Mouse (Mus musculus) ZHBTc4 (cell line): ENCODE data around the gene Wbp4.
"Not testable (repeated sequence)": the region's sequence is repeated elsewhere in the genome, so short reads cannot be mapped to it uniquely, and the experiment has no call there.

Source experiments
- DNase-seq: peaks from one replicate; pipeline ENCODE4 v3.0.0-alpha.2; 2011; ENCODE audit warnings: low read depth, low spot score

The Wbp4 gene

DNA sequence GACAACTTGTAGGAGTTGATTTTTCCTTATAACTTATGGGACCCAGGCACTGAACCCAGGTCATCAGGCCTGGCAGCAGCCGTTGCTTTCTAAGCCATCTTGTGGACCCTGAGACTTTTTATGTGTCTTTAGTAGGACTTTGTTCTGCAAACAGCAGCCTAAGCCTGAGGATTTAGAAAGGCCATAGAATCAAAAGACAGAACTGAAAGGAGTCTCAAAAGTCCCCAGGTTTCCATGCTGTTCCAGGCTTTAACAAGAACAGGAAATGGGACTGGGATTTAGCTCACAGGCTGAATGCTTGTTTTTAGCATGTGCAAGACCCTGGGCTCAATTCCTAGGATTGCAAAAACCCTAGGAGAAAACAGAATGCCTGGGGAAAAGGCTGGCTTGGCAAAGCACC, 26.5 kb upstream of the Wbp4 start:
- no peak for DNase-seq

DNA sequence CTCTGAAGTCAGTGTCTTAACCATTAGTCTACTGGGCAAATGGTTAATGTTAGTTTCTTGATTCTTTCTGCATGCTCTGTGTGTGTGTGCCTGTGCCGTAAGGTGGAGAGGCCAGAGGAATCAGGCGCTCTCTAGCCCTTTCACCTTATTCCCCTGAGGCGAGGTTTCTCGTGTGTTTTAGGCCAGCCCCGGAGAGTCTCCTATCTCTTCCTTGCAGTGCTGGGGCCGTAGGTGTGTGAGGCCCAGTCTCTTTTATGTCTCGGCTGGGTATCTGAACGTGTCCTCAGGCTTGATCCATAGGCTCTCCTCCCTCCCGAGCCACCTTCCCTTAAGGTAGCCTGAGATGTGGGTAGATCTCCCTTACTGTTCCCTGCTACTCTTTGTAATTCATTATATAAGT, 24.9 kb upstream of the Wbp4 start:
- DNase-seq = no peak

DNA sequence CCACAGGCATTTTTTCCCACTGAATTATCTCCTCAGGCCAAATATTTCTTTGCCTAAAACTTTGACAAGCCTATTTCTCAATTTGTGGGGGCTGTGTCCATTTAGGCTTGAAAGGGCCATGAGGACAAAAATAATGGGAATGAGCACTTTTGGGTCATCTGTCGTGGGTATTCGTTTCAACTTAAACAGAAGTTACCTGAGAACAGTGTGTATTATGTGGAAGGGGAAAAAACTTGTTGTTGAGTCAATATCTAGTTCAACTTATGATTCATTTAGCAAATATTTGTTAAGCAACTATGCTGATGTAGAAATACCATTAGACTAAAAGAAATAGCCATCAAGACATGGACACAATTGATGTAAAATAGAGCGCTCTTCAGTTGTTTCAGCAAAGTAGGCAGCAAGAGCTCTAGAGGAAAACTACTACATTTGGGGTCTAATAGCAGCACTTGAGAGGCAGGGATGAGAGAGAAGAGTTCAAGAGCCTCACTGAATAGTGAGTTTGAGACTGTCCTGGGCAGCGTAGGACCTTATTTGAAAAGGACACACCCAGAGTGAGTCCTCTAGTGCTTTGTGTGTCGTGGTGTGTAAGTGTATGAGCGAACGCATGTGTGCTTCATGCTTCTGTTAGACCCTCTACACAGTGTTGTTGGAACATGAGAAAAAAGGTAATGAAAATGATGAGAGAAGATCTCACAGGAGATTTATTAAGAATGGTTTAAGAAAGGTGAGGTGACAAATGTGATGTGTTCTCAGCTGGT, 23.1 kb upstream of the Wbp4 start:
- DNase-seq = no peak

DNA sequence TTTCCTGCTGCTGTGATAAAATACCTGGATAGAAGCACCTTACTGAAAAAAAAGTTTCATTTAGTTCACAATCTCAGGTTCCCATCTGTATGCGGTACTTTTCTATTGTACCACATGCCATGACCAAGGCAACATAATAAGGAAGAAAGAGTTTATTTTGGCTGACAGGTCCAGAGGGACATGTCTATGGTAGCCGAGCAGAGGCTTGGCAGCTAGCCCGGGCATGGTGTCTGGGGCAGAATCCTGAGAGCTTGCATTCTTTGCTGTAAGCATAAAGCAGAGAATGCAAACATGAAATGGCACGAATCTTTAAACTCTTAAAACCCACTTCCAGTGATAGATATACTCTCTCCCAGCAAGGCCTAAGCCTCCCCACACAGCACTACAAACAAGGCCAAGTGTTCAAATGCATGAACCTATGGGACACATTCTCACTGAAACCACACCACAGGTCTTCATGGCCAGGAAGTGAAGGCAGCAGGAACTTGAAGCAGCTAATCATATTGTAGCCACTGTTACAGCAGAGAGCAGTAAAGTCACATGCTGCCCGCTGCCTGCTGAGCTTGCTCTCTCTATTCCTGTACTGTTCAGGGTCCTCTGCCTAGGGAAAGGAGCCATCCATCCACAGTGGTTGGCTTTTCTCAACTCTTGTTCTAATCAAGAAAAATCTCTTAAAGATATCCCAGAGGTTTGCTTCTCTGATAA, 22.2 kb upstream of the Wbp4 start:
- no peak for DNase-seq

DNA sequence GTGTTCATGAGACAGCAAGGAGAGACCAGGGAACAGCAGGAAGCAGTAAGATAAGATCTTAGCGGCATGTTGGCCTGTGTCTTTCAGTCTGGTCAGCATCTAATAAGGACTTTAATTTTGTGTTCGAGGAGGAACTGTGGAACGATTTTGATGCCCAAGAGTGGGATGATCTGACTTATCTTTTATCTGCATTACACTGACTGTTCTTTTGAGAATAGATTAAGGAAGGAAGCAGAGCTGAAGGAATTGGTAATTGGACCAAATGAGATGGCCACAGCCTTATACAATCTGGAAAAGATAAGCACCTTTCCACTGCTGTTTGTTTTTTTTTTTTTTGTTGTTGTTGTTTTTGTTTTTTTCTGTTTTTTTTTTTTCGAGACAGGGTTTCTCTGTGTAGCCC, 19.4 kb upstream of the Wbp4 start:
- no peak for DNase-seq

DNA sequence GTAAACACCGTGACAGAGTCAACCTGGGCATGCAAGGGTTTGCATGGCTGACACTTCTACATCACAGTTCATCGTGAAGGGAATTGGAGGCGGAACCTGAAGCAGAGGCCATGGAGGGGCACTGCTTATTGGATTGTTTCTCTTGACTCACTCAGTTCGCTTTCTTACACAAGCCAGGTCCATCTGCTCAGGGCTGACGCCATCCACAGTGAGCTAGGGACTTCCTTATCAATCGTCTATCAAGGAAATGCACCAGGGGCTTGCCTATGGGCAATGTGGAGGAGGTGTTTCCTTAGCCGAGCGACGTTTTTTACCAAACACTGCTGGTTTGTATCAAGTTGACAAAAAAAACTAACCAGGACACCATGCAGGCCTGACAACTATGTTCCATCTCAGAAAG, 18.0 kb upstream of the Wbp4 start:
- DNase-seq = no peak

DNA sequence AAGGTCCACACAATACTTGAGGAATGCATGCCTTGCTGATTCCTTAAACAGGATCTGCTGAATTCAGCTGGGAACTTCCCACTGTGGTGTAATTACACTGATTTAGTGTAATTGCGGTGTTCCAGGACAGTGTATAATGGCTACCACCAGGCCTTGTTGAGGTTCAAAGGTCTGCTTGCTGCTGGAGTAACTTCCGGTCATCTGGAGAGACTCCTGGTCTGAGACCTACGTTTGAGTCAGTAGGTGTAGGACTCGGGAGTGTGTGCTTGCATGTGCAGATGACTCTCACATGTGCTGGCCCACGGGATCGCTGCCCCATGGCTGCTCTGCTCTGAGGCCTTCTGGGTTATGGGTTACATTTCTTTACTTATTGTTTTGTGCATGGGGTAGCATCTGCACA, 13.0 kb upstream of the Wbp4 start:
- no peak for DNase-seq

DNA sequence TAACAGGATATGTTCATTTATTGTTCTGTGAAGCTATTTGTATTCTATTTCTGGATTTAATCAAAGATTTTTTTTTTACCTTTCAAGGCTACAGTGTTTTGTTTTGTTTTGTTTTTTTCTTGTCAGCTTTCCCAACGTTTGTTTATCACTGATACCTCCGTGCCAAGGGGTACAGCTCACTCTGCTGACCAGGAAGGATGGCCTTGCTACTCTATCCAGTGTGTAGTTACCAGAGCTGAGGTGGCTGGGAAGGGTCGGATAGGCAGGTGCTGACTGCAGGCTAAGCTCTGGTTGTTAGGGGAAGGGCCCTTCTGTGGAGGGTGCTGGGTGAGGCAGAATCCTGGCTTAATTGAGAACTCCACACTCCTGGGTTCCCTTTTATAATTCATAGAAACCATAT, 8.9 kb upstream of the Wbp4 start:
- DNase-seq = no peak

DNA sequence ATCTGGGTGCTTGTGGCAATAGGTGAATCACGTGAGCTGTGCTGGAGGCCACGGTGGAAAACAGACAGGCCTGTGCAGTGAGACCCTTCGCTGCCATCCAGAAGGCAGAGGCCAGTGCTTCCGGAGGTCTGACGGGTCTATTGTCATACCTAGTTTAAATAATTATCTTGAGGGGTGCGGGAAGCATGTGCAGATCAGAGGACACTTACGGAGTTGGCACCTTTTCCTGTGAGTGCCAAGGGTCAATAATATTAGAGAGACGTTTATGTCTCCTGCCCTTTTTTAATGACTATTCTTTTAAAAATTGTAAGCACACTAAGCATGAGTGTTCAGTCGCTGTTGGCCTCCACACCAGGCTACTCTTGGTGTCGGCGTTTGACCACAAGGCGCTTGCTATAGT, 7.8 kb upstream of the Wbp4 start:
- DNase-seq = no peak

DNA sequence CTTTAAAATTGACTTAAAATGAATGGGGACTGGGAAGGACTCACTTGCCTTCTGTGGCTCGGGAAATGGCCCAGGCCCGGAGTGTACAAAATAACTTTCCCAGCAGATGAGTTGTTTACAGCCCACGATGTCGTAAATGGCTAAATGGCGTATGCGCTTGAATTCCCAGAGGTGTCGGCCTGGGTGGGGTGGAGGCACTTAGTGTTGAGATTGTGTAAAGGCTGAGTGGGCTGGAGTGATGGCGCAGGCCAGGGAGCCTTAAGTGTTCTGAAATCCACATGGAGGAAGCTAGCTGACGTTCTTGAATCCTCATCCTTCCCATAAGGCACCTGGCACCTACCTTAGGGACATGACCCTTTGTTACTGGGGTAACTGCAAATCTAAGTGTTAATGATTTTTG, 7.2 kb upstream of the Wbp4 start:
- DNase-seq = no peak

DNA sequence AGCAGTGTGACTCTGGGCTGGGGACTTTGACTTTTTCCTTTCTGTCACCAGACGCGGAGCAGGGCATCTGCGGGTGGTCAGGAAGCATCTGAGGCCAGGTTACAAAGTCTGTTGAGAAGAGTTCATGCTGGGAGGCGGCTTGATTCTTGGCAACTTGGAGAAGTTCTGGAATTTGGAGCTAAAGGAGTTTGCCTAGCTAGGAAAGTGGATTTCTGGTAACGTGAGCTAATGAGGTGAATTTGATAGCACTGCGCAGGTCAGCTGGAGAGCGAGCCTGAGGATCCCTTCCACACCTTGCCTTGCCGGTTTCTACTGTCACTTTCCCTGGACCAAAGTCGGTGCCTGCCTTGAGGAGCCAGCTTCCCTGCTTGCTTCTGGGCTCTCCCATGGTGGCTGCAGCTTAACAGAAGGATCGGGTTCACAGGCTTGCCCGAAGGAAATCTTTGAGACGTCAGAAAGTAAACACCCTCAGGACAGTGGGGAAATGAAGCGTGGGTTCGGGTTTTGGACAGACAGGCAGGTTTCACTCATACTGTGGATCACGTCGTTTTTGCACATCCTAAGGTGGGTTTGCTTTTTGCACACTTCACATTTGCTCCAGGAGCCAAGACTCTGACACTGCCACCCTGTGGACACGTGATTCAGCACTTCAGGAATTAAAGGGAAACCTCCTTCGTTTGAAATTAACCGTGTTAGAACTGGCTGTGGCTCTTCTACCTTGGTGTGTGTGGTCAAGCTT, 5.8 kb upstream of the Wbp4 start:
- peak; percentile 26 for DNase-seq

DNA sequence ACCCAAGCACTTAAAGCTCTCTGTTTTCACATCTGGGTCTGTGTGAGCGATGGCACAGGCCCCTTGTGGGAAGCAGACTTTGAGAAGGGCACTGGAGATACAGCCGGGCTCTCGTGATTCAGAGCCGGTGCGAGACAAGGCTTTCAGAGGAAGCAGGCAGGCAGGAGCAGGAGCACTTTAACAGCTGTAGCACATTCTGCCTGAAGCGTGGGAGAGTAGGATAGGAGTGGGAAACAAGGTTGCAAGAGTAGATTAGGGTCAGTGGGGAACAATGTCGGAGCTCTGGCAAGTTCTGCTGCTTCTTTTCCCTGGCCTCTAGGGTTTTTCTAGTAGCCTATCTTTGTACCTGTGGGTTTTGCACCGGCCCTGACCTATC, 5.3 kb upstream of the Wbp4 start:
- DNase-seq = no peak

DNA sequence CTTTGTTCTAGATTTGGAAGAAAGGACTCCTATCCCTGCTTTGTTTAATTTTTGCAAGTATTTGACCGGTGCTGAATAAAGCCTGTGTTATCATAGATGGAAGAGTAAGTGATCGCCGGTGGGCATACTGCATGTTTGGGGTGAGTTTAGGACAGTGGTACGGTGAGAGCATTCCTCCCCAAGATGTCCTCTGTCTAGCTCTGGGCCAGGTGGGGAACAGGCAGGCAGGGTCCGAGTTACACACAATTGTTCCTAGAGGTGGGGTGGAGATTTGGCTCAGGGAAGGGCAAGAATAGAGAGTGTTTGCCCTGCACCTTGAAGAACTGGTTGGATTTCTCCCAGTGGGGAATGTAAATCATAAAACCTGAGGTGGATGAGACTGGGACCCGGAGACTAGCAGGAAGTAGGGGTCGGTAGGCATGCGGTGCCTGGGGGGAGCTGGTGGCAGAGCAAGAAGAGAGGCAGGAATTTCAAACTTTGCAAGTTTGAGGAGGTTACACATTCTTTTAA, 2.3 kb upstream of the Wbp4 start:
- DNase-seq = no peak

DNA sequence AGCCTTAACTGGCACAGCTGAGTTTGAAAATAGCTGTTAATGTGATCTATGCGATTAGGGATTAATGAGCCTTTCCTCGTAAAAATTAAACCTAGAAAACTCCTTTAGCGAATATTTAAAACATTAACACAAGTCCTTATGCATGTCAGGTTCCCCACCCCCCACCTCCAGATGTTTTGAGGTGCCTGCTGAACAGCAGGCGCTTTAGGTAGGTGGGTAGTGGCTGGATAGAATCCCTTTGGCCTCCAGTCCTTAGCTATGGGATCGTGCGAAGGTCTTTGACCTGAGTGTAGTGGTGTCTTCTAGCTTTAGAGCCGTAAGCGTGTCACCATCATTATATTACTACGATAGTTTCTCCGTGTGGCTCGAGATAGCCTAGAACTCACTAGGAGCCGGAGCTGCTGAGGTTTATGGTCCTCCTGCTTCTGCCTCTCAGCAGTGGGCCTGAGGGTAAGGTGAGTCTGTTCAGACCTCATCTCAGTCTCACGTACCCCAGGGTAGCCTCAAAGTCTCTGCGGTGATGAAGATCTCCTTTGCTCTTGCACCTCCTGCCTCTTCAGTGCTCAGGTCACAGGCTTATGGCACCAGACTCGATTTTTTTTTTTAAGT, 1.5 kb upstream of the Wbp4 start:
- DNase-seq = no peak

DNA sequence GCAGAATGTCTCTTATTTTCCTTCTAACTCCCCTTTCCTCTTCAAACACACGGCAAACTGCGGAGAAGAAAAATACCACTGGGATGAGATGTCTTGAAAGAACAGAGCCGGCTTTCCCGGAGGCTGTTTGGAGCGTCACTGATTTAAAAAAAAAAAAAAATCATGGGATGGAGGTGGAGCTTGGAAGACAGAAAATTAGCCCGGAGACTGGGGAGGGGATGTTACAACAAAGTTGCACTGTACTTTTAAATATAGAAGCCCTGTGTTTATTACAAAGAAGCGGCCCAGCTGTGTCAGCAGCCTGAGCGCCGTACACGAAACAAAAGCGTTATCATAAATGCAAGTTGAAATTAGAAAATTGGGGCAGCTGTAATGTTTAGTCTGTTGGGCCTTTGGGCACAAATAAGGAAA, 936 bp upstream of the Wbp4 start:
- DNase-seq = no peak

DNA sequence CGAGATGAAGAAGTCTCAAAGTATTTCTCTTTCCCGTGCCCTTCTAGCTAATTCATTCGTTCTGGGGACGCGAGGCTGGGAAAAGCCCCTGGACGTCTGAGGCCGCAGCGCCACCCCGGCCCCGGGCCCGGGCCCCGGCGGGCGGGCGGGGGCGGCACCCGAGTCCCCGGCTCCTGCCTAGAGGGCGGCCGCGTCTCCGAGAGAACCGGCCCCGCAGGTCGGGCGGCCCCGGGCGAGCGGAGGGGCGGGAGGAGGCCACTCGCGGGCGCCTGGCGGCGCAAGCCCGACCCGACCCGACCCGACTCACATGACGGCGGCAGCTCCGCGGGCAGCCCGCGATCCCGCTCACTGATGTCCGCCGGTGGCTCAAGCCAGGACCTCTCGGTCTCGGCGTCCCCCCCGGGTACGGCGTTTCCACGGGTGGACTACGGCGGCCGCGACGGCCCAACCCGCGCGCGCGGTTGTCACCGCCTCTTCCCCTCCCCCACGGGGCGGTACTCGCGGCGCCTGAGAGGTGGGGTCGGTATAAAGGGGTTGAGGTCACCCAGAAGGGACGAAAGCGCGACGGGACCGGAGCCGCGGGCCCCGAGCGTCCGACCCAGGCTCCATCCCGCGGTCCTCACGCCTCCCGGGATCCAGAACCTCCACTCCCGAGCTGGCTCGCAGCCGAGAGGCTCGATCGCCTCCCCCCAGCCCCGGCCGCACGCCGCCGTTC, 539 bp downstream of the Wbp4 start, which contains the start of gene Elf1:
Gene Elf1 (plus strand): TSS at position 571 of the 715 bp plus-strand sequence.
- peak; percentile 86 for DNase-seq

DNA sequence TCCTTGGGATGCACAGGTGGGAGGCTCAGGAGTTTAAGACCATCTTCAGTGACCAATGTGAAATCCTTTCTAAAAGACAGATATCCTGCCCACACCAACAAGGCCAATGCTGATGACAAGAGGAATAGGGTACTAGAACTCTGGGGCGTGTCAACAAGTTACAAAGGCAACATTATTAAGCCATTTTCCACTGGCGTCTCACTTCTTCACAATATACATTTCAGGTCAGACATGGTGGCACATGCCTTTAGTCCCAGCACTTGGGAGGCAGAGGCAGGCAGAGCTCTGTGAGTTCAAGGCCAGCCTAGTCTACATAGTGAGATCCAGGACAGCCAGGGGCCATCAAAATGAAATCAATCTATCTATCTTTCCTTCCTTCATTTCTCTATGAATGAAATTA, 7.9 kb downstream of the Wbp4 start:
- DNase-seq = no peak

DNA sequence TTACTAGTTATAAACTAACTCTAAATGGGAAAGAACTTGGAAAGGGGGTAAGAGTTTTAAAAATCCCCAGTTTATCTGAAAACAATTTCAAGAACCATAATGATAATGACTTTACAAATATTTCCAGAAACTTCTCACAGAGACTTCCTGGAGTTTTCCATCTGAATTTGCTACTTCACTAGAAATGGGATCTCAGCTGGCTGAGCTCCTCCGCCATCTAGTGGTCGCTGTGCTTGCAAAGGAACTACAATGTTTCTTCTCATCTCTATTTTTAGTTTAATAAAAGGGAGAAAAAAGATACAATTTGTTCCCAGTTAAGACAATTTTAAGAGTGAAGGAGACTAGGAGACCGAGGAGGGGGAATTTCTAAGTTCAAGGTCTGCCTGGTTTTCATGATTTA, 13.7 kb downstream of the Wbp4 start:
- DNase-seq = peak; percentile 29

DNA sequence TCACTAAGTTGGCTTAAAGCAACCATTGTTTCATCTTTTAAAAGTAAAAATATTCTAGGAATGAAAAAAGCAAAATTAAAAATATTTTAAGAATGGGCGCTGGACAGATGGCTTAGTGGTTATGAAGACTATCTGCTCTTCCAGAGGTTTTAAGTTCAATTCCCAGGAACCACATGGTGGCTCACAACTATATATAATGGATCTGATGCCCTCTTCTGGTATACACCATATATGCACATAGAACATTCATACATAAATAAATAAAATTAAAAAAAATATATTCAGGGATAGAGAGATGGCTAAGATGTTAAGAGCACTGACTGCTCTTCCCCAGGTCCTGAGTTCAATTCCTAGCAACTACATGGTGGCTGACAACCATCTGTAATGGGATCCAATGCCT, 15.7 kb downstream of the Wbp4 start:
- no peak for DNase-seq

DNA sequence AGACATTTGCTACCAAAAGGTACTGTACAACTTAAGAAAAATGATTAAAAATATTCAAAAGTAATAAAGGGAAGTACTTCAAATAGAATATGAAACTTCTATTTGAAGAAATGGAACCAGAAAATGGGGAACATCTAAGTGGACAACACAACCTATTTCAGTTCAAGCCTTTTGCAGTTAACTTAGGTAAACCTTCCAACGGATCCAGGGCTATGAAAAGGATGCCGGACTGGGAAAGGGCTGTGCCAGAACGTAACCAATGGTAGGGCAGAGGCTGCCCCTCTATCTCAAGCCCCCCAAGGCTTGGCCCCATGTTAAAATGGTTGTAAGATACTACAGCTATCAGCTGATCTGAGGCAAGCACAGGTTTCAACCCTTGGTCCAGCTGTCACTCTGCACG, 20.3 kb downstream of the Wbp4 start:
- no peak for DNase-seq

DNA sequence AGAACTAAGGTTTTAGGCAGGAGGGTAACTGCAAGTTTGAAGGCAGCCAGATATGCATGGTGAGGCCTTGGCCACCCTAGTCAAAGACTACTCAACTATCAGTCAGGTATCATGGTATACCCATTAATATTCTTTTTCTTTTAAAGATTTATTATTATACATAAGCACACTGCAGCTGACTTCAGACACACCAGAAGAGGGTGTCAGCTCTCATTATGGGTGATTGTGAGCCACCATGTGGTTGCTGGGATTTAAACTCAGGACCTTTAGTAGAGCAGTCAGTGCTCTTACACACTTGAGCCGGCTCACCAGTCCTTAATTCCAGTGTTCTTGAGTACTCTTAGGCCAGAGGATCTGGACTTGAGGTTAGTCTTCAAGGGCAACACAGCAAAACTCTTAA, 20.9 kb downstream of the Wbp4 start:
- no peak for DNase-seq

DNA sequence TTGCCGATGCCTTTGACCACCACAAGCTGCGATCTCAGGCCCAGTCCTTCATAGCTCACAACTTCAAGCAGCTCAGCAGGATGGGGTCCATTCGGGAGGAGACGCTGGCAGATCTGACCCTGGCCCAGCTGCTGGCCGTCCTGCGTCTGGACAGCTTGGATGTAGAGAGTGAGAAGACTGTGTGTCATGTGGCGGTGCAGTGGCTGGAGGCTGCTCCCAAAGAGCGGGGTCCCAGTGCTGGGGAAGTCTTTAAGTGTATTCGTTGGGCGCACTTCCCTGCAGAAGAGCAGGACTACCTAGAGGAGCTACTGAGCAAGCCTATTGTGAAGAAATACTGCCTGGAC, 28.8 kb downstream of the Wbp4 start:
- not testable (repeated sequence) for DNase-seq
